Mouse (Mus musculus): ENCODE measurements around the gene 4930447F04Rik.

Gene 4930447F04Rik

GRCm38 (mm10) chrX:66304124-66304523, at the start of gene 4930447F04Rik:
TSS of gene 4930447F04Rik (minus strand) at chrX:66304224.
- DNase-seq (ENCODE audit: low spot score in 2 of 2), result no peak
